Comparison of ENCODE assay signal across 8 mouse cellular contexts in genomic region chr11:59661601-59662248, GRCm38 (mm10). TPM values are rescaled to one million over a fixed set of nuclear protein-coding genes. Genes with fewer than 3 reads are reported as not detected.
DNase-seq lines count a peak whose midpoint lies in the region; ATAC-seq and TF ChIP-seq lines count a peak whose summit lies in the region.

No protein-coding gene starts in this region.

- H3K4me1 ChIP-seq in embryonic facial prominence, embryonic 10.5 days, result peaks cover 47% of the 10 kb centered on the region
- peaks cover 26% of the 10 kb centered on the region for H3K4me1 ChIP-seq in liver, embryonic 11.5 days (replicated peaks; ENCODE audit: control insufficient read depth, insufficient read depth, low read length)
- peaks cover 16% of the 10 kb centered on the region; the same call in 1 of the 2 replicates for H3K4me1 ChIP-seq in small intestine, adult 2 months (ENCODE audit: control insufficient read depth, insufficient read depth, insufficient read length, low read length)

- peak overlapping the region; percentile 80 for H3K4me3 ChIP-seq in embryonic facial prominence, embryonic 10.5 days
- H3K4me3 ChIP-seq in liver, embryonic 11.5 days (ENCODE audit: low read depth, low read length), result peak overlapping the region; percentile 80
- H3K4me3 ChIP-seq in small intestine, adult 2 months (ENCODE audit: low read depth, low read length), result peak overlapping the region; percentile 73

- peaks cover 9% of the 10 kb centered on the region for H3K36me3 ChIP-seq in embryonic facial prominence, embryonic 10.5 days (replicated peaks)
- no peaks in the 10 kb centered on the region for H3K36me3 ChIP-seq in liver, embryonic 11.5 days (ENCODE audit: control insufficient read depth, insufficient read depth, low read length)
- no peaks in the 10 kb centered on the region for H3K36me3 ChIP-seq in small intestine, adult 2 months (ENCODE audit: control insufficient read depth, insufficient read depth, low read length)

- TF ChIP-seq CTCF in small intestine, adult 2 months (IDR thresholded peaks at IDR 0.05; ENCODE audit: extremely low read depth, insufficient read length, insufficient replicate concordance, low read depth, low read length), result no peak

- 0 out of 2 replicates have a peak, but pooled peaks have one; percentile 6 for ATAC-seq in liver, embryonic 11.5 days (replicated peaks; ENCODE audit: low FRiP score)

- peak; percentile 18 for DNase-seq in right cerebral cortex, adult 18-20 months
- DNase-seq in right cerebral cortex, postnatal 25 days, result no peak
- peak; percentile 48 for DNase-seq in embryonic facial prominence, embryonic 10.5 days (ENCODE audit: low spot score)
- peak; percentile 24 to 58 for DNase-seq in heart, postnatal 14 days
- DNase-seq in liver, embryonic 11.5 days (ENCODE audit: low spot score), result no peak
- no peak for DNase-seq in thymus, postnatal 36 days
- no peak for DNase-seq in thymus, postnatal 10 days (ENCODE audit: low spot score in 2 of 2)

- H3K27ac ChIP-seq in embryonic facial prominence, embryonic 10.5 days (replicated peaks), result peak overlapping the region; percentile 92
- H3K27ac ChIP-seq in liver, embryonic 11.5 days (ENCODE audit: low read depth, low read length), result 0 out of 2 replicates have a peak overlapping the region, but pooled peaks have one; percentile 28
- H3K27ac ChIP-seq in small intestine, adult 2 months (ENCODE audit: insufficient read depth, low read depth, low read length), result peak overlapping the region; percentile 84

- H3K9ac ChIP-seq in liver, embryonic 11.5 days (ENCODE audit: low read depth, low read length), result peak overlapping the region; percentile 80

- peak overlapping the region; percentile 86 for H3K4me2 ChIP-seq in liver, embryonic 11.5 days

- no peak for TF ChIP-seq POLR2A in small intestine, adult 2 months (IDR thresholded peaks at IDR 0.05; ENCODE audit: low read depth, low read length)

- intact Hi-C loops in heart, postnatal 14 days (cut with DNase I), result loop anchor here (2.0 kb wide), 1 partner anchor 73 kb away; no protein-coding TSS in a partner anchor

- peaks cover 11% of the 10 kb centered on the region for H3K27me3 ChIP-seq in embryonic facial prominence, embryonic 10.5 days (replicated peaks; ENCODE audit: low read depth, poor library complexity, severe bottlenecking)
- H3K27me3 ChIP-seq in liver, embryonic 11.5 days (replicated peaks; ENCODE audit: control insufficient read depth, insufficient read depth, low read length), result peaks cover 2% of the 10 kb centered on the region; the same call in 1 of the 2 replicates
- H3K27me3 ChIP-seq in small intestine, adult 2 months (ENCODE audit: control insufficient read depth, insufficient read depth, low read length), result no peaks in the 10 kb centered on the region

- no peaks in the 10 kb centered on the region for H3K9me3 ChIP-seq in embryonic facial prominence, embryonic 10.5 days
- H3K9me3 ChIP-seq in liver, embryonic 11.5 days (ENCODE audit: control insufficient read depth, low read length), result no peaks in the 10 kb centered on the region

- WGBS in embryonic facial prominence, embryonic 10.5 days, result 1% methylated on average over 28 of the region's 28 CpGs
- WGBS in liver, embryonic 11.5 days, result 5% methylated on average over 28 of the region's 28 CpGs
- WGBS in small intestine, adult 2 months, result 4% methylated on average over 28 of the region's 28 CpGs

RNA-seq across cellular contexts. Expression of gene Mprip, which starts 0.6 kb away (rescaled TPM):
- 40.8 and 49.9 TPM in 2 replicates for polyA plus RNA-seq in embryonic facial prominence, embryonic 10.5 days (2016; fragmentation: Nextera tagmentation; extraction: Ambion mirVana)
- 100 to 1,000 TPM; 171 to 185 TPM for total RNA-seq in heart, postnatal 14 days (2021)
- 44.9 and 46.7 TPM in 2 replicates for polyA plus RNA-seq in liver, embryonic 11.5 days (2014; fragmentation: Nextera tagmentation; extraction: Ambion mirVana)
- polyA plus RNA-seq in small intestine, adult 2 months (2012; rRNA removed), result 38.8 and 76.4 TPM in 2 replicates

Comparison
In these comparisons a context has a peak if more than half of its experiments do, and no peak if none do; other contexts are left out.
1. DNase-seq: peak in right cerebral cortex, adult 18-20 months (single experiment), embryonic facial prominence, embryonic 10.5 days (single experiment) and heart, postnatal 14 days (2 of 2); none in right cerebral cortex, postnatal 25 days (single experiment), liver, embryonic 11.5 days (single experiment), thymus, postnatal 36 days (0 of 2) and thymus, postnatal 10 days (0 of 2).
2. H3K27ac ChIP-seq: peak in every context shown above with its lines; median percentile 92 in embryonic facial prominence, embryonic 10.5 days; 84 in small intestine, adult 2 months; 28 in liver, embryonic 11.5 days.
3. Peak in every context shown above with its lines, with median percentiles within 50 percentile points of each other: H3K4me3 ChIP-seq.